Mouse (Mus musculus): ENCODE data around the gene Tnfsf12. TPM values are rescaled to one million over a fixed set of nuclear protein-coding genes. Genes with fewer than 3 reads are reported as not detected.
A peak's percentile ranks its signal among the peaks of the same experiment; 100 is the strongest.
"Not testable (repeated sequence)": the region's sequence is repeated elsewhere in the genome, so short reads cannot be mapped to it uniquely, and the experiment has no call there.

Tnfsf12 gene
- polyA plus RNA-seq, 1 experiment from 2014 or later = 4.7 TPM

GRCm38 (mm10) chr11:69712954-69713672 lies 17.5 kb upstream of the Tnfsf12 start:
- Histone ChIP-seq H3K27ac (no peak overlapping the region), H3K4me1 (peaks cover 41% of the 10 kb centered on the region)

DNA sequence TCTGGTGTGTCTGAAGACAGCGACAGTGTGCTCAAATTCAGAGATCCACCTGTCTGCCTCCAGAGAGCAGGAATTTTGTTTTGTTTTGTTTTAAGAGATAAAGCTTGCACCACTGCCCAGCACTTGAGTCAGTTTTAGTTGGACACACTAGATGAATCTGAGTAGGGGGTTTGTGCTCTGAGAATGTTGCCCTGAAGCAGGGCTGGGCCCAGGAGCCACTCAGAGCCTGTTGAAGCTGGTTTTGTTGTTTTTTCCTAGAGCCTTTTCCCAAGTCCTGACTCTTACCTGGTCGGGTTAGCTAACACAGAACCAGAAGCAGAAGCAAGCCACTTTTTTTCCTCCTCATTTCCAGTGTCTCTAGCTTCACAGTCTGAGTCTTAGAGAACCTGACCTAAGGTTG lies 15.4 kb upstream of the Tnfsf12 start:
- 77% methylated on average over 2 of the region's 2 CpGs for WGBS
- H3K27ac ChIP-seq = no peak overlapping the region
- no peak overlapping the region for H3K4me3 ChIP-seq
- no peaks in the 10 kb centered on the region for H3K27me3 ChIP-seq (ENCODE audit: insufficient read depth, poor library complexity, severe bottlenecking)
- H3K4me1 ChIP-seq = peaks cover 35% of the 10 kb centered on the region
- H3K9me3 ChIP-seq = no peaks in the 10 kb centered on the region
- DNase-seq (ENCODE audit: low spot score) = no peak
- H3K36me3 ChIP-seq = no peaks in the 10 kb centered on the region

More at GRCm38 (mm10) chr11:69712954-69713672, 17.5 kb upstream of the Tnfsf12 start:
- 66% methylated on average over 20 of the region's 20 CpGs for WGBS
- H3K36me3 ChIP-seq = no peaks in the 10 kb centered on the region
- H3K9me3 ChIP-seq = no peaks in the 10 kb centered on the region
- no peak overlapping the region for H3K4me3 ChIP-seq
- no peaks in the 10 kb centered on the region for H3K27me3 ChIP-seq (ENCODE audit: insufficient read depth, poor library complexity, severe bottlenecking)
- DNase-seq (ENCODE audit: low spot score) = no peak

- Histone ChIP-seq H3K36me3 (no peaks in the 10 kb centered on the region), H3K4me1 (peaks cover 28% of the 10 kb centered on the region), H3K27ac (no peak overlapping the region), H3K4me3 (no peak overlapping the region), H3K27me3 (ENCODE audit: insufficient read depth, poor library complexity, severe bottlenecking) (no peaks in the 10 kb centered on the region), H3K9me3 (no peaks in the 10 kb centered on the region)
- no peak for DNase-seq (ENCODE audit: low spot score)
- 78% methylated on average over 3 of the region's 3 CpGs for WGBS
Observed at GRCm38 (mm10) chr11:69710470-69710869, 14.8 kb upstream of the Tnfsf12 start.

GRCm38 (mm10) chr11:69709554-69710446 lies 14.2 kb upstream of the Tnfsf12 start:
- no peaks in the 10 kb centered on the region for H3K36me3 ChIP-seq
- peaks cover 24% of the 10 kb centered on the region for H3K4me1 ChIP-seq
- no peaks in the 10 kb centered on the region for H3K27me3 ChIP-seq (ENCODE audit: insufficient read depth, poor library complexity, severe bottlenecking)
- no peak for DNase-seq (ENCODE audit: low spot score)
- H3K27ac ChIP-seq = peak overlapping the region; percentile 70
- no peak overlapping the region for H3K4me3 ChIP-seq
- 47% methylated on average over 11 of the region's 11 CpGs for WGBS
- no peaks in the 10 kb centered on the region for H3K9me3 ChIP-seq

GRCm38 (mm10) chr11:69708614-69709265 lies 13.1 kb upstream of the Tnfsf12 start:
- H3K9me3 ChIP-seq = no peaks in the 10 kb centered on the region
- no peak for DNase-seq (ENCODE audit: low spot score)
- H3K36me3 ChIP-seq = no peaks in the 10 kb centered on the region
- peaks cover 20% of the 10 kb centered on the region for H3K4me1 ChIP-seq
- WGBS = 79% methylated on average over 3 of the region's 3 CpGs
- H3K27me3 ChIP-seq (ENCODE audit: insufficient read depth, poor library complexity, severe bottlenecking) = no peaks in the 10 kb centered on the region
- H3K27ac ChIP-seq = 0 out of 2 replicates have a peak overlapping the region, but pooled peaks have one; percentile 70
- no peak overlapping the region for H3K4me3 ChIP-seq

- no peak for DNase-seq (ENCODE audit: low spot score)
- no peak overlapping the region for H3K4me3 ChIP-seq
- 83% methylated on average over 4 of the region's 4 CpGs for WGBS
- H3K9me3 ChIP-seq = no peaks in the 10 kb centered on the region
- H3K27ac ChIP-seq = no peak overlapping the region
- H3K27me3 ChIP-seq (ENCODE audit: insufficient read depth, poor library complexity, severe bottlenecking) = no peaks in the 10 kb centered on the region
- no peaks in the 10 kb centered on the region for H3K36me3 ChIP-seq
- peaks cover 16% of the 10 kb centered on the region for H3K4me1 ChIP-seq
Observed at GRCm38 (mm10) chr11:69707873-69708381, 12.3 kb upstream of the Tnfsf12 start.

GRCm38 (mm10) chr11:69707480-69707847 lies 11.8 kb upstream of the Tnfsf12 start:
- WGBS = 88% methylated on average over 4 of the region's 4 CpGs
- Histone ChIP-seq H3K27ac (no peak overlapping the region), H3K27me3 (ENCODE audit: insufficient read depth, poor library complexity, severe bottlenecking) (no peaks in the 10 kb centered on the region), H3K9me3 (no peaks in the 10 kb centered on the region), H3K36me3 (no peaks in the 10 kb centered on the region), H3K4me1 (peaks cover 16% of the 10 kb centered on the region), H3K4me3 (no peak overlapping the region)
- DNase-seq (ENCODE audit: low spot score) = no peak

- no peak for DNase-seq (ENCODE audit: low spot score)
- Histone ChIP-seq H3K36me3 (no peaks in the 10 kb centered on the region), H3K27ac (no peak overlapping the region), H3K4me3 (no peak overlapping the region), H3K9me3 (no peaks in the 10 kb centered on the region), H3K4me1 (peaks cover 16% of the 10 kb centered on the region), H3K27me3 (ENCODE audit: insufficient read depth, poor library complexity, severe bottlenecking) (no peaks in the 10 kb centered on the region)
- 49% methylated on average over 6 of the region's 6 CpGs for WGBS
Observed at GRCm38 (mm10) chr11:69706775-69707479, 11.3 kb upstream of the Tnfsf12 start.

- no peak for DNase-seq (ENCODE audit: low spot score)
- Histone ChIP-seq H3K9me3 (no peaks in the 10 kb centered on the region), H3K36me3 (no peaks in the 10 kb centered on the region), H3K27me3 (ENCODE audit: insufficient read depth, poor library complexity, severe bottlenecking) (no peaks in the 10 kb centered on the region), H3K4me1 (peaks cover 27% of the 10 kb centered on the region), H3K4me3 (no peak overlapping the region), H3K27ac (no peak overlapping the region)
- 42% methylated on average over 2 of the region's 2 CpGs for WGBS
Observed at GRCm38 (mm10) chr11:69704613-69705010, 9.0 kb upstream of the Tnfsf12 start.

GRCm38 (mm10) chr11:69703814-69704612 lies 8.4 kb upstream of the Tnfsf12 start:
- no peaks in the 10 kb centered on the region for H3K27me3 ChIP-seq (ENCODE audit: insufficient read depth, poor library complexity, severe bottlenecking)
- no peak overlapping the region for H3K27ac ChIP-seq
- 68% methylated on average over 8 of the region's 8 CpGs for WGBS
- no peak for DNase-seq (ENCODE audit: low spot score)
- H3K9me3 ChIP-seq = no peaks in the 10 kb centered on the region
- H3K4me1 ChIP-seq = peaks cover 24% of the 10 kb centered on the region
- H3K36me3 ChIP-seq = no peaks in the 10 kb centered on the region
- H3K4me3 ChIP-seq = no peak overlapping the region

DNA sequence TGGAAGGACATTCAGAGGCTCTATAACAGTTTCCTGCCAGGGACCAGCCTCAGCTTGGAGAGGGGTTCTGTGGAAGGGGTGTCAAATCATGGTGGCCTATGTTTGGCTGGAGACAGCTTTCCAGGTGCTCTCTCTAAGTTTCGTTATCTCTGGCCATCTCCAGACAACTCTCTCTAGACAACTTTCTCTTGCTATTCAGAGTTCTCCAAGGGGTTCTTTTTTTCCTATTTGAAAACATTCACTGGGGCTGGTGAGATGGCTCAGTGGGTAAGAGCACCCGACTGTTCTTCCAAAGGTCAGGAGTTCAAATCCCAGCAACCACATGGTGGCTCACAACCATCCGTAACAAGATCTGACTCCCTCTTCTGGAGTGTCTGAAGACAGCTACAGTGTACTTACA lies 7.7 kb upstream of the Tnfsf12 start:
- H3K4me3 ChIP-seq; DNase-seq (ENCODE audit: low spot score); H3K36me3 ChIP-seq; H3K27me3 ChIP-seq (ENCODE audit: insufficient read depth, poor library complexity, severe bottlenecking); H3K27ac ChIP-seq; H3K9me3 ChIP-seq: not testable (repeated sequence)
- H3K4me1 ChIP-seq = peaks cover 17% of the 10 kb centered on the region
- WGBS = 77% methylated on average over 3 of the region's 3 CpGs

DNA sequence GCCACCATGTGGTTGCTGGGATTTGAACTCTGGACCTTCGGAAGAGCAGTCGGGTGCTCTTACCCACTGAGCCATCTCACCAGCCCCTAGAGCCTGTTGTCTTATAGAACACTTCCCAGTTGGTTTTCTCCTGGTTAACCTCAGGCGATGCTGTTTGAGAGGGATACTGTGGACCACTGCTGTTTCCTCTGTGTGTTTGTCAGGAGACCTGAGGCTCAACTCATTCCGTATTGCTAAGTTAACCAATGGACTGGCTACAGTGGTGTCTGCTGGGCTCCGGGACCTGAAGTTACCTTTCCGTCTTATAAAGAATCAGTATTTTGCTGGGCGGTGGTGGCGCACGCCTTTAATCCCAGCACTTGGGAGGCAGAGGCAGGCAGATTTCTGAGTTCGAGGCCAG lies 7.2 kb upstream of the Tnfsf12 start:
- H3K27me3 ChIP-seq (ENCODE audit: insufficient read depth, poor library complexity, severe bottlenecking); H3K4me3 ChIP-seq; DNase-seq (ENCODE audit: low spot score); H3K9me3 ChIP-seq; H3K27ac ChIP-seq; H3K36me3 ChIP-seq: not testable (repeated sequence)
- H3K4me1 ChIP-seq = peaks cover 17% of the 10 kb centered on the region
- WGBS = 94% methylated on average over 10 of the region's 10 CpGs
